Mouse (Mus musculus) layer of hippocampus, adult 18-20 months (tissue): ENCODE data around the gene Ncapd2. TPM values are rescaled to one million over a fixed set of nuclear protein-coding genes. Genes with fewer than 3 reads are reported as not detected.
A peak's percentile ranks its signal among the peaks of the same experiment; 100 is the strongest.

Experiments
- DNase-seq, 2 experiments: peaks; one replicate each; pipeline ENCODE4 v3.0.0; 2022; ENCODE audit warnings: low spot score in 2 of 2
- total RNA-seq, 2 experiments: library from RNA; stranded (reverse); gene quantifications; 2 replicates each; pipeline ENCODE4 v1.2.3; 2021

Gene Ncapd2
- total RNA-seq, 2 experiments from 2014 or later: 20.4 to 25.8 TPM

DNA sequence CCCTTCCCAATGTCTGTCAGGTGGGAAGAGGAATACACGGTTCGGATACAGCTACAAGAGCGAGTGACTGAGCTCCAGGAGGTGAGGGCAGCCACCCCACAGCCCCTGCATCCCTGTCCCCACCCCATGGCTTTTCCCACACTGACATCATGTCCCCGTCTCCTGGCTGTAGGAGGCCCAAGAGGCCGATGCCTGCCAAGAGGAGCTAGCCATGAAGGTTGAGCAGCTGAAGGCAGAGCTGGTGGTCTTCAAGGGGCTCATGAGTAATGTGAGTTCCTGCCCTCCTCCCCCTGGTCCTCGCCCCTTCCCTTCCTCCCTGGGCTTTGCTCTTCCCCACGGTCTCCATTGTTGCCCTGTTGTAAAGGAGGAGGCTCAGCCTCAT, 41.9 kb downstream of the Ncapd2 start:
- DNase-seq: no peak

- DNase-seq: peak in 1 of 2 experiments; percentile 55
Observed at GRCm38 (mm10) chr6:125148926-125149568, 42.5 kb downstream of the Ncapd2 start.

DNA sequence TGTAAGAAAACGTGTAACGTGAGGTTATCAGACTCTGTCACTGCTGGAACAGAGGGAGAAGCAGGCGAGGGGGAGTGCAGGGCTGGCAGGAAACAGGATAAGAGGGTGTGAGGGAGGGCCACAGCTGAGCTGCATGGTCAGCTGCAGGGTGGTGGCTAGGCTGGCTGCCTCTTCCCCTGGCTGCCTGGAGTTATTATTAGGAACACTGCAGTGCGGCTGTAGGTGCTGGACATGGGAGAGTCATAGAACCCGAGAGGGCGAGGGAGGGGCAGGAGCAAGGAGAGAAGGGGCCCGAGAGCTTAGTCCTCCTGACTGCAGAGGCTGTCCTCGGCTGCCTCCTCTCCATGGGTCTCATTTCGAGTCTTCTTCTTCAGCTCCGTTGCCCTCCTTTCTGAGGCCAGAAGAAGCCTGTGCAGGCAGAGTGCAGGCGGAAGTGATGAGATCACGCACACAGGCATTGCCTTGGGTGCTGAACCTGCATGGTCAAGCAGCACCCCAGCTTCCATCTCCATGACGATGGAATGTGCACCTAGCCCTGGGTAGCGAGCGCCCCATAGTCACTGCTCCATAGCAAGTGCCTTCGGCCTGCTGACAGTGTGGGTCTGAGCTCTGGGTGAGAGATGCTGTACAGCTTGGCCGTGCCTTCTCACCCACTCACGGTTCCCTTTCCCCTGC, 43.1 kb downstream of the Ncapd2 start:
- peak in 1 of 2 experiments; percentile 47 for DNase-seq

- DNase-seq: no peak
Observed at GRCm38 (mm10) chr6:125147329-125147728, 44.2 kb downstream of the Ncapd2 start.

DNA sequence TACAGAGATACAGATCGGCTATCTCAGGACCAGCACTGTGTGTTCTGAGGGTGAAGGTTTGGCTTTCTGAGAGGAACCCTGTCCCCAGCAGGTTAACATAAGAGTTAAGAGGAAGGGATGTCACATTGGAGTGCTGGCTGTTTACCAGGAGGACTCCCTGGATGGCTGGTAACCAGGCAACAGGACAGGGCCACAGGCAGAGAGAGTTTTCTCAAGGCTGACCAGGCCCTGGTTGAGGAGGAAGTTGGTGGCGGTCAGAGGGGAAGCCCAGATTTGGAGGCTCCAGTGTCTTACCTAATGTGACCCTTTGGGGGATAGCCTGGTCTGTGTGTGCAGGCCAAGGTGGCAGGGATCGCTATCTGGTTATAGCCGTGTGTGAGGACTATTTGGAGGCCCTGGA, 44.7 kb downstream of the Ncapd2 start:
- peak in 1 of 2 experiments; percentile 41 for DNase-seq

- DNase-seq: peak in 1 of 2 experiments; percentile 40
Observed at GRCm38 (mm10) chr6:125146148-125146547, 45.4 kb downstream of the Ncapd2 start.

GRCm38 (mm10) chr6:125145479-125145951, 46.0 kb downstream of the Ncapd2 start:
- peak in 1 of 2 experiments; percentile 34 for DNase-seq

- peak; percentile 87 to 96 for DNase-seq
Observed at GRCm38 (mm10) chr6:125145001-125145400, 46.5 kb downstream of the Ncapd2 start, which contains the start of gene Iffo1. TSS of gene Iffo1 (plus strand) at chr6:125145241.

DNA sequence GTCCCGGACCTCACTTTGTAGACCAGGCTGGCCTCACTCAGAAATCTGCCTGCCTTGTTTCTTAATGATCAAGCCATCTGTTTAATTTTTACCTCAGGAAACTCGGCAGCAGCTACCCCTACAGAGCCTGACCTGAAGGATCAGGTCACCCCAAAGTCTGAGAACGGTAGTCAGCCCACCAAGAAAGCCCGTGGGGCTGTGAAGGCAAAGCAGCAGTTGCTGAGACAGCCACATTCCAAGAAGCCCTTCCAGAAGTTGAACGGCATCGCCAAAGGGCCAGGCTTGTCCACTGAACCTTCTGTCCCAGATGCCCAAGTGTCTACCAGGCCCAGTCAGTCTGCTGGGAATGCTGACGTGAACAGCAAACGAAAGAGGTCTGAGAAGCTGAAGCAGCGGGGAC, 47.6 kb downstream of the Ncapd2 start:
- no peak for DNase-seq

GRCm38 (mm10) chr6:125143128-125143527, 48.4 kb downstream of the Ncapd2 start:
- no peak for DNase-seq

GRCm38 (mm10) chr6:125142436-125142835, 49.1 kb downstream of the Ncapd2 start:
- no peak for DNase-seq

DNA sequence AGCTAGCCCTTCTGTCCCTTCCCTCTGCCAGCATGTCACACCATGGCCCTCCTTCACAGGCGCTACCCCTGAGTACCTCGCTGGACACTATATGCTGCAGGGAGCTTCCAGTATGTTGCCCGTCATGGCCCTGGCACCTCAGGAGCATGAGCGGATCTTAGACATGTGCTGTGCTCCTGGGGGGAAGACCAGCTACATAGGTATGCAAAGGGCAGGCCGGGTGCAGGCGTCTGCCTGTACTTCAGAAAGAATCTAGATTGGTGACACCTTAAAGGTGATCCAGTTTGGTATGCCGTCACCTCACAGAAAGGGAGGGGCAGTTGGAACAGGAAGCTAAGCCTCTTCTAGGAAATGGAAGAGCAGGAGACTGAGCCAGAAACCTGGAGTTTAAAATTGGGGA, 51.8 kb downstream of the Ncapd2 start:
- DNase-seq: no peak

- DNase-seq: no peak
Observed at GRCm38 (mm10) chr6:125137002-125137671, 54.4 kb downstream of the Ncapd2 start.

DNA sequence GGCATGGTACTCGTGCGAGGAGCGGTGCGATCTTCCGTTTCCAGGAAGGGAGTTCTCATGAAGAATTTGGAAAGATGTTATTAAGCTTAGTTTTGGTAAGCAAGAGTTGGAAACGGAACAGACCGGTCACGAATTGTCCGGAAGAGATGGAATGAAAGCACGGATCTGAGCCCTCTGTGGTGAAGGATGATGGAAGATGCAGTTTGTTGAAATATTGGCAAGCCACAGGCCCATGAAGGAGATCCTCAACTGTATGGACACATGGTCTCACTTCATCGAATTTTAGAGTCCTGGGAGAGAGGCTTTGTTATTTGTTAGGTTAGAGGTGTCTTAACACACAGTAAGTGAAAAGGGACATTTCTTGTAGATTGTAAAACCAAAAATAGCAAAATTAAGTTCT, 59.0 kb downstream of the Ncapd2 start:
- DNase-seq: no peak

DNA sequence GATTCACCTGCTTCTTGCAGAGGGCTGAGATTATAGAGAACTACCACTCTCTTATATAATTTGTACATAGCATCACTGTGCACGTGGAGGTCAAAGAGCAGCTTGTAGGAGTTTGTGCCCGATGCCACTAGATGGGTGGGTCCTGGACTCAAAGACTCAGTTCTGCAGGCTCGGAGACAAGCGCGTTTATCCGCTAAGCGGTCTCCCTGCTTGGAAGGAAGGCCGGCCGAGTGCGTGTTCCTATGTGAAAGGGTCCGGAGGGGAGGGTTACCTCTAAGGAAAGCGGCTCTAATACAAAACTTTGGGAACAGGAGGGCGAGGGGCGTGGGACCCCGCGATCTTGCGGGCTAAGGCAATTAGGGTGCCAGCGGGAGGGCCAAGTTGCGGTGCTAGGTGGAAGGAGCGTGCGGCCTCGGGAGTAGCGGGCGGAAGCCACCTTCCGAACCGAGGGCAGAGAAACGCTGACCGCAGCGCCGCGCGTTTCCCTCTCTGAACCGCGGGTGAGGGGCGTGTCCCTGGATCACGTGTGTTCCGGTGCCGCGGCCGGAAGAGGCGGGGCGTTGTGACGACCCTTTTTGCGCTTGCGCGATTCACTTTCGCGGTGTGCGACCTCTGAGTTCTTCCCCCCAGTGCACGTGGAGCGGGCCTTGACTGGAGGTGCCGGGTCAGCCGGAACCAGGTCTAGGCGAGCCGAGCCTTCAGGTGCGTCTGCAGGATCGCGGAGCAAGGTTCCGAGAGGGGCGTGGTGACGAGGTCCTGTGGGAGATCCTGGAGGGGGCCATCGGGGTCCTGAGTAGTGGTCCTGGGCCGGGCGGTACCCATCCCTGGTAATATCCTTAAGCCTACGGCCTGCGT, 60.0 kb downstream of the Ncapd2 start, which contains the start of gene Nop2:
Gene Nop2, plus strand, starts transcription at position 608 of the 855 bp plus-strand sequence.
- DNase-seq: peak; percentile 78 to 83

GRCm38 (mm10) chr6:125129710-125130402, 61.6 kb downstream of the Ncapd2 start:
- no peak for DNase-seq

GRCm38 (mm10) chr6:125128724-125129123, 62.8 kb downstream of the Ncapd2 start:
- DNase-seq: no peak

DNA sequence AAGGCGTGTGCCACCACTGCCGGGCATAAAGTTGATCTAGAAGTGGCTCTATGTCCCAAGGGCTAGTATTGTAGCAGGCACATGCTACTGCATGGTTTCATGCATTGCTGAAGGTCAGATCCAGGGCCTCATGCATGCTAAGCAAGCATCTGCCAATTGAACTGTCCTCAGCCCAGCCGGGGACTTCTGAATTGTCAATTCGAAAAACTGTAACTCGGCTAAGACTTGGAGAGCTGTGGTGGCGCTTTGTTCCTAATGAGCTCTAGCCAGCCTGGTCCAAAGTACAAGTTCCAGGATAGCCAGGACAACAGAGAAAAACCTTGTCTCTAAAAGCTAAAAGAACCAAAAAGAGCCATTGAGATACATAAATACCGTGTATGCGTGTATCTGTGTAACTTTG, 72.1 kb downstream of the Ncapd2 start:
- no peak for DNase-seq
